Mouse (Mus musculus): ENCODE data around the gene Gucd1.
A peak's percentile ranks its signal among the peaks of the same experiment; 100 is the strongest.

DNA sequence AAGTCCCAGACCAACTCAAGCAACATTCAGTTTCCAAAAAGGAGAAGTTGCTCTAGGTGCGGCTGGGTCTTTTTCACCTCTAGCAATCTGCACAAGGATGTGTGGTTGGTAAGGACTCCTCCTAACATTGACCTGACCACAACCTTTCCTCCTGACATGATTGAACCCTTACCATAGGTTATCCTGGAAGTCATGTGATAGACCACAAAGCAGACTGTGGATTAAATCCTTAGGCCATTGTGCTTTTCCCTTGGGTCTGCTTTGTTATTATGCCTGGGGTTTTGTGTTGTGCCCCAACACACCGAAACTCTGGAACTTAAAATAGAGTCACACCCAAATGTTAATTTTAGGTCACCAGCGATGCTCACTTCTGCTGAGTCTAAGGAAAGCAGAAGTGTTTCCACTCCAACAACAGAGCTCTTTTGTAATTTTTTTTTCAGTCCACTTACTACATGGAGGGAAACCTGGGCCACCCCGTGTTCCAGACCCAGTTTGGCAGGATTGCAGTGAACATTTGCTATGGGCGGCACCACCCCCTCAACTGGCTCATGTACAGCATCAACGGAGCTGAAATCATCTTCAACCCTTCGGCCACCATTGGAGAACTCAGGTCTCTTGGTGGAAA, 88.1 kb downstream of the Gucd1 start:
- peak; percentile 67 for TF ChIP-seq EP300 (IDR thresholded peaks at IDR 0.05; ENCODE audit: low read length)
- no peak for TF ChIP-seq CTCF (conservative IDR thresholded peaks at IDR 0.05 in 1 of 2, IDR thresholded peaks at IDR 0.05 in 1 of 2; ENCODE audit: low read depth in 2 of 2, low read length in 2 of 2)
- TF ChIP-seq ZKSCAN1 (IDR thresholded peaks at IDR 0.05; ENCODE audit: borderline replicate concordance, low read depth, low read length) = no peak
- no peak for TF ChIP-seq ZMIZ1 (IDR thresholded peaks at IDR 0.05; ENCODE audit: low read depth, low read length)
- no peak for TF ChIP-seq POLR2A (IDR thresholded peaks at IDR 0.05; ENCODE audit: low read depth, low read length)

All from CH12.LX (cell line).